Mouse (Mus musculus) yolk sac, embryonic 10.5 days (tissue): ENCODE measurements around the gene Gsg1l.

Experiments used
- DNase-seq: peaks from one replicate; pipeline ENCODE4 v3.0.0-alpha.2; 2017; ENCODE audit warnings: low spot score

Gsg1l gene

GRCm38 (mm10) chr7:125864026-125864425 lies 218.2 kb downstream of the Gsg1l start:
- DNase-seq: no peak

DNA sequence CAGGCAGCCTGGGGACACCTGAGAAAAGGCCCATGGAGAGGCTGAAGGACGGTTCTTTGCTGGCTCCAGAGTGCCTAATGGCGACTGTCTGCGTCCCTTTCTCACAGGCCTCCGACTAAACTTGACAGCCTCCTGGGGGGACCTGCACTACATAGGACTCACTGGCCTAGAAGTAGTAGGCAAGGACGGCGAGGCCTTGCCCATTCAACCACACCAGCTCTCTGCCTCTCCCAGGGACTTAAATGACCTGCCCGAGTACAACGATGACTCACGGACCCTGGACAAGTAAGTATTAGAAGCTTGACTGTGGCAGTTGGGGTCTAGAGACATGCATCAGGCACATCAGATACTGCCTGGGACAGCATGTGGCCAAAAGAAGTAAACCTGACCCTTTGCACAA lies 221.8 kb downstream of the Gsg1l start:
- no peak for DNase-seq

GRCm38 (mm10) chr7:125859564-125859963 lies 222.6 kb downstream of the Gsg1l start:
- no peak for DNase-seq

- DNase-seq: no peak
Observed at GRCm38 (mm10) chr7:125847528-125847866, 234.7 kb downstream of the Gsg1l start.

DNA sequence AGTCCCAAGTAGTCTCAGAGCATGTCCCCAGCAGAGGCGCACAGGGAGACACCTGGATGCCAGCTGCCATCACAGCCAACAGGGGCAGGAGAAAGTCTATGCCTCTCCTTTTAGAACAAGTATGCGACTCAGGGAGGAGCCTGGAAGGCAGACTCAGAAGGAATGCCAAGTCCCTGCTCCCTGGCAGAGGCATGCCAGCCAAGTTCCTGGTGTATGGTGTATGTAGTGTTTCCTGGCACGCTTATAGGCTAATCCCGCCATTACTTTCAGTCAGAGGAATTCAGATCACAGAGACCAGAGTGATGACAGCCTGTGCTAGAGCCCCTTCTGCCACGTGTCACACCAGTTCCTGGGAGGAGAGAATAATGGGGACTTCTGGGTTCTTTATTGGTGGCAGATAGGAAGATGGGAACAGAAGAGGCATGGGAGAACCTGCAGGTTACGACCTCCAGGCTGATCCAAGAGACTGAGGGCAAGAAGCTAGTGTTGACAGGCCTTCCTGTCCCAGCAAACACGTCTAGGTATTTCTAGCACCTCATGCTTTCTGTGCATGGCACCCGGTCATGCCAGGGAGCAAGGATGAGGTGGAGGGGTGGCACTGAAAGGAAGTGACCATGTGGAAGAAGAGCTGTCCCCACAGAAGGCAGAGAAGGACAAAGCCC lies 235.2 kb downstream of the Gsg1l start:
- no peak for DNase-seq

DNA sequence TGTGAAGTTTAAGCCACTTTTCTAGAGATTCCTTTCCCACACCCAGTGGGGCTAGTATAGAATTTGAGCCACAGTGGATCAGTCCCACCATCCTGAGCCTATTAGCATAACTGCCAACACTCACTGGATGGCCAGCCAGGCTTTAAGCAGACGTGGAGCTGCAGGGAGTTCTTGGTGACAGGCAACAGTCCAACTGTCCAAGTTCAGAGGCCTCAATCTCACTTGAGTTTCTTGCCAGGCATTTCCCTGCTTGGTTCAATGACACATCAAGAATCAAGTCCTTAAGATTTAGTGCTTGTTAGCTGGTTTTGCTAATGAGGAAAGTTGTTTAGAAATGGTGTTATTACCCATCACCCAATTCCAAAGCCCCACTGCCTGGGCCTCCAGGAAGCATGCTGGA lies 236.6 kb downstream of the Gsg1l start:
- no peak for DNase-seq

DNA sequence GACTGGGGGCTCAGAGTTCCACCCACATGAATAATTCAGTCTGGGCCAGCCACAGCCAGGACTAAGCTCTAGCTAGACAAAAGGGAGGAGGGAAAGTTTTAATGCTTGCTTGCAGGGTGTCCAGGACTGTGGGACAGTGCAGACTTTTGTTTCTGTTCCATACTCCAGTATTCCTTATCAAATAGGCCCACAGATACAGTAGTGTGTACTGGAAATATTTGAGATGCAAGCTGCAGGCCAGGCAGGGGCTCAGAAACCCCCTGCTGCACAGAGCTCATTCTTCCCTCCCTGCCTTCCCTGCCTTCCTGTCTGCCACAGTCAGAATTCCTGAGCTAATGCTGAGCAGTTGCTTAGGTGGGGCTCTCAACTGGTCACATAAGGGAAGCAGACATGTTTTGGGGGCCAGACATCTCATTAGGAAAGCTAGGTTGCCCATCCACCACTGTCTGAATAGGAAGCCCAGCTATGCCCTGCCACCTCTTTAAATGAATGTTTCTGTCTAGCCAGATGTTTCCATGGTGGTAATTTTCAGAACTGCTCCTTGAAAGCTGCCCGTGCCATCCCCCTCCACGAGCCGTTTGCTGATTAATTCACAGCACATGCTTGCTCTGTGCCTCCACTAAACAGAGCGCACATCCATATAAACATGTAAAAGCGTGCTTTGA lies 244.0 kb downstream of the Gsg1l start:
- no peak for DNase-seq

GRCm38 (mm10) chr7:125833471-125833870 lies 248.7 kb downstream of the Gsg1l start:
- DNase-seq: no peak

GRCm38 (mm10) chr7:125832767-125833166 lies 249.4 kb downstream of the Gsg1l start:
- no peak for DNase-seq

GRCm38 (mm10) chr7:125829121-125829666 lies 253.0 kb downstream of the Gsg1l start:
- peak; percentile 28 for DNase-seq

- no peak for DNase-seq
Observed at GRCm38 (mm10) chr7:125828561-125828960, 253.7 kb downstream of the Gsg1l start.
